Mouse (Mus musculus) midbrain, embryonic 14.5 days (tissue): ENCODE data around the gene Gm7903. TPM values are rescaled to one million over a fixed set of nuclear protein-coding genes. Genes with fewer than 3 reads are reported as not detected.

Experiments
- polyA plus RNA-seq: library from polyadenylated mRNA; unstranded; fragments of >200 nt; fragmentation: Nextera tagmentation; extraction: Ambion mirVana; gene quantifications from 2 replicates; pipeline ENCODE4 v1.2.1, GENCODE M21; 2014

Gm7903 gene
- polyA plus RNA-seq, 1 experiment from 2014 or later: not detected

Other genes with a start within 250 kb of the Gm7903 start
- gene Tceal6, start 223.1 kb upstream of the Gm7903 start, polyA plus RNA-seq: 14.6 and 26.2 TPM in 2 replicates
- gene Pramel3, start 131.5 kb upstream of the Gm7903 start, polyA plus RNA-seq: not detected in 2 replicates
- not detected in 2 replicates for gene Gm5128, start 60.6 kb upstream of the Gm7903 start, polyA plus RNA-seq
- gene AV320801, start 60.8 kb downstream of the Gm7903 start, polyA plus RNA-seq: not detected in 2 replicates
- gene Nxf7, start 164.9 kb downstream of the Gm7903 start, polyA plus RNA-seq: not detected in 2 replicates
- not detected in 2 replicates for gene Prame, start 193.9 kb downstream of the Gm7903 start, polyA plus RNA-seq